Comparison of ENCODE assay signal across 21 mouse cellular contexts in the genomic region with DNA sequence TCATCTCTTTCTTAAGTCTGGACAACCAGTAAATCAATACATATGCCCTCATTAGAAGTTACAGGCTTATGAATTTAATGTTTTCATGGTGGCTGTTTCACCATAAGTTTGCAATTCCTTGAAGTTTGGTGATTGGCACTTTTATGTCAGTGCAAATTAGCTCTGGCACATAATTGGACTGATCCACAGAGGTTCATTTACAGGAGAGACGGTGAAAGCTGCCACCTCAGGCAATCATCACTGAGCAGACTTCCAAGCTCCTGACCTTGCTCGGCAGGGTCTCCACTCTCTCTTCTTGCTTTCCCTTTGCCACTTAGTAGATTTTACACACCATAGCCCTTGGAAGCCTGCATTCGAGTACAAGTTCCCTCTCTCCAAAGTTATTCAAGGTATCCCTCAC.
DNase-seq lines count a peak whose midpoint lies in the region; ATAC-seq lines count a peak whose summit lies in the region.
"Had no signal": no experiment of that assay in that cellular context is flagged by ENCODE, and none has a peak within 500 bp of the region (broad histone marks: within the 10 kb centered on the region; RNA-seq: fewer than 3 reads in every experiment).

No protein-coding gene starts in this region.

- H3K4me1 ChIP-seq in forebrain, embryonic 14.5 days (ENCODE audit: control insufficient read depth, insufficient read depth, low read length), result peaks cover 3% of the 10 kb centered on the region
- H3K4me1 ChIP-seq in forebrain, embryonic 12.5 days, result 0 out of 2 replicates have a peak, but pooled peaks cover 4% of the 10 kb centered on the region
- H3K4me1 ChIP-seq in limb, embryonic 11.5 days (ENCODE audit: control insufficient read depth, insufficient read depth, low read length), result peaks cover 7% of the 10 kb centered on the region
- H3K4me1 ChIP-seq: embryonic facial prominence, embryonic 12.5 days; heart, embryonic 15.5 days; hindbrain, embryonic 13.5 days; intestine, embryonic 15.5 days had no signal

- H3K4me3 ChIP-seq in forebrain, embryonic 14.5 days (ENCODE audit: low read depth, low read length), result no peak overlapping the region
- H3K4me3 ChIP-seq in forebrain, embryonic 12.5 days (replicated peaks), result no peak overlapping the region
- H3K4me3 ChIP-seq in limb, embryonic 11.5 days (ENCODE audit: low read depth, low read length), result no peak overlapping the region
- H3K4me3 ChIP-seq: embryonic facial prominence, embryonic 12.5 days; heart, embryonic 15.5 days; hindbrain, embryonic 13.5 days; intestine, embryonic 15.5 days had no signal

- no peak overlapping the region for H3K4me2 ChIP-seq in forebrain, embryonic 14.5 days (ENCODE audit: low read length)
- H3K4me2 ChIP-seq in forebrain, embryonic 12.5 days, result no peak overlapping the region
- H3K4me2 ChIP-seq in limb, embryonic 11.5 days (ENCODE audit: low read depth, severe bottlenecking), result no peak overlapping the region
- H3K4me2 ChIP-seq: embryonic facial prominence, embryonic 12.5 days; heart, embryonic 11.5 days; heart, embryonic 15.5 days; hindbrain, embryonic 13.5 days; intestine, embryonic 15.5 days had no signal

- no peaks in the 10 kb centered on the region for H3K27me3 ChIP-seq in forebrain, embryonic 14.5 days (replicated peaks; ENCODE audit: control insufficient read depth, insufficient read depth, low read length)
- H3K27me3 ChIP-seq in forebrain, embryonic 12.5 days, result no peaks in the 10 kb centered on the region
- H3K27me3 ChIP-seq in limb, embryonic 11.5 days (ENCODE audit: control insufficient read depth, insufficient read depth, low read length), result no peaks in the 10 kb centered on the region
- H3K27me3 ChIP-seq: CH12.LX; embryonic facial prominence, embryonic 12.5 days; heart, embryonic 15.5 days; hindbrain, embryonic 13.5 days; intestine, embryonic 15.5 days; Patski had no signal

- 24% methylated on average over 3 of the region's 3 CpGs for WGBS in forebrain, embryonic 14.5 days
- WGBS in forebrain, embryonic 12.5 days, result 43% methylated on average over 3 of the region's 3 CpGs
- WGBS in limb, embryonic 11.5 days, result 10% methylated on average over 3 of the region's 3 CpGs

- DNase-seq in forebrain, embryonic 14.5 days (ENCODE audit: low spot score), result peak; percentile 33
- DNase-seq in forelimb bud, embryonic 11.5 days (ENCODE audit: low read depth, low spot score), result peak; percentile 57
- DNase-seq in limb, embryonic 11.5 days (ENCODE audit: low spot score), result peak; percentile 45
- no peak for DNase-seq in layer of hippocampus, adult 9-10 months (ENCODE audit: low spot score)
- no peak for DNase-seq in adrenal gland, adult 2 months
- DNase-seq: adrenal gland, postnatal 25 days; cerebellum, adult 2 months; cerebellum, postnatal 10 days; gastrocnemius, postnatal 10 days; heart, adult 18-20 months; heart, postnatal 14 days had no signal

- ATAC-seq in forebrain, embryonic 14.5 days, result no peak
- no peak for ATAC-seq in forebrain, embryonic 12.5 days (ENCODE audit: low FRiP score)
- peak; percentile 51; the same call in 1 of the 2 replicates for ATAC-seq in limb, embryonic 11.5 days (ENCODE audit: insufficient number of reproducible peaks, low FRiP score, low TSS enrichment, low read depth)
- ATAC-seq: activated CD4-positive, CD25-positive, alpha-beta regulatory T cell, adult 4 months; hindbrain, postnatal 0 days; intestine, embryonic 15.5 days; Patski had no signal

- no peaks in the 10 kb centered on the region for H3K9me3 ChIP-seq in forebrain, embryonic 14.5 days (replicated peaks; ENCODE audit: control insufficient read depth, low read length)
- no peaks in the 10 kb centered on the region for H3K9me3 ChIP-seq in forebrain, embryonic 12.5 days
- no peaks in the 10 kb centered on the region for H3K9me3 ChIP-seq in limb, embryonic 11.5 days (ENCODE audit: control insufficient read depth, low read length)
- H3K9me3 ChIP-seq: embryonic facial prominence, embryonic 12.5 days; heart, embryonic 15.5 days; hindbrain, embryonic 13.5 days; intestine, embryonic 15.5 days had no signal

- no peak overlapping the region for H3K9ac ChIP-seq in forebrain, embryonic 14.5 days (ENCODE audit: low read length)
- no peak overlapping the region for H3K9ac ChIP-seq in forebrain, embryonic 12.5 days
- no peak overlapping the region for H3K9ac ChIP-seq in limb, embryonic 11.5 days (ENCODE audit: low read length)
- H3K9ac ChIP-seq: embryonic facial prominence, embryonic 12.5 days; heart, embryonic 15.5 days; hindbrain, embryonic 13.5 days; intestine, embryonic 15.5 days had no signal

- H3K36me3 ChIP-seq in forebrain, embryonic 14.5 days (ENCODE audit: control insufficient read depth, insufficient read depth, low read length), result no peaks in the 10 kb centered on the region
- no peaks in the 10 kb centered on the region for H3K36me3 ChIP-seq in forebrain, embryonic 12.5 days (replicated peaks)
- H3K36me3 ChIP-seq in limb, embryonic 11.5 days (ENCODE audit: control insufficient read depth, insufficient read depth, low read length), result no peaks in the 10 kb centered on the region; the same call in 1 of the 2 replicates
- H3K36me3 ChIP-seq: embryonic facial prominence, embryonic 12.5 days; heart, embryonic 15.5 days; hindbrain, embryonic 13.5 days; intestine, embryonic 15.5 days had no signal

- no peak overlapping the region for H3K27ac ChIP-seq in forebrain, embryonic 14.5 days (ENCODE audit: low read depth, low read length)
- no peak overlapping the region for H3K27ac ChIP-seq in forebrain, embryonic 12.5 days
- H3K27ac ChIP-seq in limb, embryonic 11.5 days (replicated peaks; ENCODE audit: low read depth, low read length), result no peak overlapping the region
- H3K27ac ChIP-seq: embryonic facial prominence, embryonic 12.5 days; heart, embryonic 15.5 days; hindbrain, embryonic 13.5 days; hindbrain, postnatal 0 days; intestine, embryonic 15.5 days had no signal

Comparison
In these comparisons a context has a peak if more than half of its experiments do, and no peak if none do; other contexts are left out.
1. DNase-seq: peak in forebrain, embryonic 14.5 days (single experiment), forelimb bud, embryonic 11.5 days (single experiment) and limb, embryonic 11.5 days (single experiment); none in layer of hippocampus, adult 9-10 months (single experiment) and adrenal gland, adult 2 months (single experiment).